Mouse (Mus musculus) midbrain, embryonic 13.5 days (tissue): ENCODE data around the gene Gm5142. TPM values are rescaled to one million over a fixed set of nuclear protein-coding genes. Genes with fewer than 3 reads are reported as not detected.

Experiments used
- ATAC-seq: fragments of 200-750 bp; cut with Nextera tagmentation; 2 replicates; pipeline ENCODE4 v1.8.0; 2017; ENCODE audit warnings: mild to moderate bottlenecking, moderate TSS enrichment, moderate library complexity
- H3K27ac ChIP-seq: fragments of 300-500 bp; sonication (generic); 2 replicates; pipeline ENCODE4 v1.5.1; 2015; ENCODE audit warnings: inconsistent platforms, mild to moderate bottlenecking, moderate library complexity
- H3K27me3 ChIP-seq: fragments of 300-500 bp; sonication (generic); 2 replicates; pipeline ENCODE4 v1.6.1; 2015; ENCODE audit warnings: mild to moderate bottlenecking, inconsistent platforms
- H3K36me3 ChIP-seq: fragments of 300-500 bp; sonication (generic); 2 replicates; pipeline ENCODE4 v1.6.1; 2015; ENCODE audit warnings: mild to moderate bottlenecking, inconsistent platforms
- H3K4me1 ChIP-seq: fragments of 300-500 bp; sonication (generic); replicated peaks from 2 replicates; pipeline ENCODE4 v1.6.1; 2015; ENCODE audit warnings: inconsistent platforms
- H3K4me2 ChIP-seq: fragments of 300-500 bp; sonication (generic); replicated peaks from 2 replicates; pipeline ENCODE4 v1.6.1; 2015; ENCODE audit warnings: moderate library complexity, mild to moderate bottlenecking, inconsistent platforms
- H3K4me3 ChIP-seq: fragments of 300-500 bp; sonication (generic); replicated peaks from 2 replicates; pipeline ENCODE4 v1.5.1; 2015; ENCODE audit warnings: mild to moderate bottlenecking, inconsistent platforms
- H3K9ac ChIP-seq: fragments of 300-500 bp; sonication (generic); replicated peaks from 2 replicates; pipeline ENCODE4 v1.6.1; 2015; ENCODE audit warnings: mild to moderate bottlenecking, inconsistent platforms
- H3K9me3 ChIP-seq: fragments of 300-500 bp; sonication (generic); 2 replicates; pipeline ENCODE4 v1.6.1; 2016; ENCODE audit warnings: mild to moderate bottlenecking, inconsistent platforms
- WGBS: fragments of 180-500 bp; shearing (Covaris S2); methylation state at CpG from one replicate; pipeline ENCODE4 v1.1.7; 2015; 5-methylcytosine and 5-hydroxymethylcytosine counted together
- polyA plus RNA-seq: library from polyadenylated mRNA; unstranded; fragments of >200 nt; fragmentation: Nextera tagmentation; extraction: Ambion mirVana; gene quantifications from 2 replicates; pipeline ENCODE4 v1.2.1, GENCODE M21; 2015

Gm5142 gene
- polyA plus RNA-seq, 1 experiment from 2014 or later, result not detected

GRCm38 (mm10) chr14:59157016-59157698, 21.4 kb downstream of the Gm5142 start:
- Histone ChIP-seq H3K4me3 (no peak overlapping the region), H3K4me2 (no peak overlapping the region), H3K36me3 (no peaks in the 10 kb centered on the region), H3K27ac (no peak overlapping the region), H3K4me1 (no peaks in the 10 kb centered on the region), H3K9me3 (no peaks in the 10 kb centered on the region), H3K9ac (no peak overlapping the region), H3K27me3 (no peaks in the 10 kb centered on the region)
- ATAC-seq, result no peak
- WGBS, result 71% methylated on average over 3 of the region's 3 CpGs

DNA sequence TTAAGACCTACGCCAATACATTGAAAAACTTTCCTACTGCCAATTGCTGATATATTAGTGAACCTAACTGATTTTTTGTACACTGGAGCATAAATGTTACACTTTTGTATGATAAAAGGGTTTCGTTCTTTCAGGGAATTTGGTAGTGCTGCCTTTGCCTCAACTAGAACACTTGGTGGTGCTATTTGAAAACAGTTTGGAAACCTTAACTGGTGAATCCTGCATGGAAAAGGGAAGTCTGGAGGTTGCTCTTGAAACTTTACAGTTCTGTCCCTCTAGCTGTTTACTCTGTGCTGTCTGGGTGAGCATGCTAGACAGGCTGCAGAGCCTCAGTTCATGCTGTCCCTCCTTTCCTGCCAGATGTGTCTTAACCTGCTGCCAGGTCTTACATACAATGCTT, 23.0 kb downstream of the Gm5142 start:
- no peaks in the 10 kb centered on the region for H3K36me3 ChIP-seq
- no peak overlapping the region for H3K4me2 ChIP-seq
- WGBS, result 81% methylated on average over 2 of the region's 2 CpGs
- no peaks in the 10 kb centered on the region for H3K9me3 ChIP-seq
- no peak overlapping the region for H3K27ac ChIP-seq
- no peaks in the 10 kb centered on the region for H3K4me1 ChIP-seq
- ATAC-seq, result no peak
- no peak overlapping the region for H3K4me3 ChIP-seq
- H3K9ac ChIP-seq, result no peak overlapping the region
- H3K27me3 ChIP-seq, result no peaks in the 10 kb centered on the region

GRCm38 (mm10) chr14:59142793-59143192, 35.8 kb downstream of the Gm5142 start, which contains the start of gene 1700129C05Rik:
TSS of gene 1700129C05Rik (minus strand) at chr14:59142893.
- Histone ChIP-seq H3K27ac (no peak within 1 kb of the TSS), H3K4me1 (no peaks in the 10 kb centered on the region), H3K36me3 (no peaks in the 10 kb centered on the region), H3K9me3 (no peaks in the 10 kb centered on the region), H3K9ac (no peak within 1 kb of the TSS), H3K4me3 (no peak within 1 kb of the TSS), H3K27me3 (no peaks in the 10 kb centered on the region), H3K4me2 (no peak within 1 kb of the TSS)
- 93% methylated on average over 4 of the region's 4 CpGs for WGBS
- ATAC-seq, result no peak

DNA sequence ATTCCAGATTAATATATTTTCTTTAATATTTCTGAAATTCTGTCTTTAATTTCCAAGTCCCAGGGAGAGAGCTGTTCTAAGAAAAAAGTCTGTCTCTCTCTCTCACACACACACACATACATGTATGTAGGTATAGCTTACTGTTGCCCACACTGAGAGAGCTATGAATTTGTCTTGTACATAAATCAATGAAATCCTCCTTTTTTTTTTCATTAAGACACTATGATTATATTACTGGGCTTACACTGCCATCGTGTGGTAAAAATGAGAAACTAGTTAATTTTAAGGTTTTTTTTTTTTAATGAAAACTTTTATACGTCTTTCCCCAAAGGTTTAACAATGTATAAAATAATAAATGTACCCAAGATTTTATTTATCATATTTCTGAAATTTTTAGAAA, 64.3 kb downstream of the Gm5142 start:
- WGBS, result 6% methylated on average over 2 of the region's 2 CpGs
- H3K4me1 ChIP-seq, result no peaks in the 10 kb centered on the region
- H3K9ac ChIP-seq, result no peak overlapping the region
- H3K36me3 ChIP-seq, result no peaks in the 10 kb centered on the region
- H3K9me3 ChIP-seq, result no peaks in the 10 kb centered on the region
- H3K27me3 ChIP-seq, result no peaks in the 10 kb centered on the region
- no peak overlapping the region for H3K4me2 ChIP-seq
- no peak overlapping the region for H3K4me3 ChIP-seq
- no peak for ATAC-seq
- no peak overlapping the region for H3K27ac ChIP-seq

Other genes starting within 250 kb of the Gm5142 start
- gene 1700129C05Rik, start 35.9 kb downstream of the Gm5142 start, polyA plus RNA-seq, result not detected in 2 replicates
- gene Rcbtb1, start 22.5 kb upstream of the Gm5142 start, polyA plus RNA-seq, result 81.6 and 85.0 TPM in 2 replicates
- not detected in 2 replicates for gene Gm6904, start 81.5 kb upstream of the Gm5142 start, polyA plus RNA-seq
- not detected in 2 replicates for gene Phf11a, start 118.8 kb upstream of the Gm5142 start, polyA plus RNA-seq
- gene Phf11b, start 162.6 kb upstream of the Gm5142 start, polyA plus RNA-seq, result 0.19 and 0.55 TPM in 2 replicates
- 0.22 and 0.48 TPM in 2 replicates for gene Phf11d, start 186.7 kb upstream of the Gm5142 start, polyA plus RNA-seq
- gene Phf11c, start 216.6 kb upstream of the Gm5142 start, polyA plus RNA-seq, result 0.30 and 0.34 TPM in 2 replicates